Mouse (Mus musculus) liver, postnatal 0 days (tissue): ENCODE data around the gene Spata46. TPM values are rescaled to one million over a fixed set of nuclear protein-coding genes. Genes with fewer than 3 reads are reported as not detected.

Source experiments
- ATAC-seq: fragments of 200-750 bp; cut with Nextera tagmentation; 2 replicates; pipeline ENCODE4 v1.8.0; 2017; ENCODE audit warnings: mild to moderate bottlenecking, moderate library complexity
- DNase-seq: peaks from one replicate; pipeline ENCODE4 v3.0.0-alpha.2; 2016
- H3K27ac ChIP-seq: fragments of 300-500 bp; sonication (generic); 2 replicates; pipeline ENCODE4 v1.5.1; 2014; ENCODE audit warnings: antibody characterized with exemption, moderate library complexity, mild to moderate bottlenecking, low read depth
- H3K27me3 ChIP-seq: fragments of 300-500 bp; sonication (generic); 2 replicates; pipeline ENCODE4 v1.6.1; 2014; ENCODE audit warnings: low read length, control low read depth, mixed read lengths; ENCODE audit not compliant: insufficient read depth
- H3K36me3 ChIP-seq: fragments of 300-500 bp; sonication (generic); replicated peaks from 2 replicates; pipeline ENCODE4 v1.6.1; 2014; ENCODE audit warnings: mild to moderate bottlenecking, control low read depth, low read length, moderate library complexity, mixed read lengths; ENCODE audit not compliant: insufficient read depth
- H3K4me1 ChIP-seq: fragments of 300-500 bp; sonication (generic); 2 replicates; pipeline ENCODE4 v1.6.1; 2014; ENCODE audit warnings: antibody characterized with exemption, mild to moderate bottlenecking, control low read depth; ENCODE audit not compliant: insufficient read depth
- H3K4me2 ChIP-seq: fragments of 300-500 bp; sonication (generic); 2 replicates; pipeline ENCODE4 v1.6.1; 2014; ENCODE audit warnings: low read depth, mild to moderate bottlenecking, low read length, moderate library complexity, mixed read lengths
- H3K4me3 ChIP-seq: fragments of 300-500 bp; sonication (generic); 2 replicates; pipeline ENCODE4 v1.5.1; 2014; ENCODE audit warnings: low read depth, low read length
- H3K9ac ChIP-seq: fragments of 300-500 bp; sonication (generic); replicated peaks from 2 replicates; pipeline ENCODE4 v1.6.1; 2014; ENCODE audit warnings: mild to moderate bottlenecking, moderate library complexity
- H3K9me3 ChIP-seq: fragments of 300-500 bp; sonication (generic); 2 replicates; pipeline ENCODE4 v1.6.1; 2016; ENCODE audit warnings: mild to moderate bottlenecking, control low read depth, low read length, mixed read lengths
- CTCF ChIP-seq: sonication (generic); IDR thresholded peaks from 2 replicates; pipeline ENCODE4 v1.5.1; 2016; ENCODE audit warnings: antibody characterized with exemption, low read depth
- EP300 ChIP-seq: IDR thresholded peaks from 2 replicates; pipeline ENCODE4 v1.6.1; 2016; ENCODE audit warnings: antibody characterized with exemption, low read depth, mild to moderate bottlenecking
- WGBS: fragments of 180-500 bp; shearing (Covaris S2); extraction: QIAGEN DNeasy Blood & Tissue Kit; methylation state at CpG from one replicate; pipeline ENCODE4 v1.1.7; 2014; ENCODE audit not compliant: insufficient replicate concordance; 5-methylcytosine and 5-hydroxymethylcytosine counted together
- polyA plus RNA-seq: library from polyadenylated mRNA; unstranded; fragments of >200 nt; fragmentation: Nextera tagmentation; extraction: Ambion mirVana; gene quantifications from 2 replicates; pipeline ENCODE4 v1.2.1, GENCODE M21; 2015

Gene Spata46
- polyA plus RNA-seq, 1 experiment from 2014 or later, result 0.48 TPM

DNA sequence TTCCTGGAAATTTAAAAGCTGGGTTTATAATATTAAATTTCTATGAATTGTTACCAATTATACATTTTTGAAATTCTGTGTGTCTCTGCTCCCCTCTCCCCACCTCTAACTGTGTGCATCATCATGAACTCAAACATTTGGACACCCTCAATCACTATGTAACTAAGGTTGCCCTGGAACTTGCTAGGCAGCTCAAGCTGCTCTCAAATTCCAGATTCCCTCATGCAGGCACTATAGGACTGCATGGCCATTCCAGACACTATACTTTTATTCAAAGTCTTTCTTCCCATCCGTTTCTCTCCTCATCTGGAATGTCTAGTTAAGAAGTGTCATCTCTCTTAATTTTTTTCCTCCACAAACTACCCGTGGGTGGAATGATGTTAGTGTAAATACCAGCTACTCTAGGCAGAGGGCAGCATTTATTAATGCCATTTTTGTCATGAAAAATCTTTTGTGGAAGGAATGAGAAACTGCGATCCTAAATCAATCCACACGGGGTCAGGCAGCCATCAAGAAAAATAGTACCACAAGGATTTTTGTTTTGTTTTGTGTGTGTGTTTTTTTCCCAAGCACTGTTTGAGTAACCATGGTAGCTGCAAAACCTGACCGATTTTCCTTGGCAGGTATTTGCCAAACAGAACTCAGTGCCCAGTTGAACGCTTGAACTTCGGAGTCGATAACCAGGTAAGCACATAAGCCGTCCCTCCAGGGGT lies 16.2 kb upstream of the Spata46 start:
- DNase-seq, result peak; percentile 36
- Histone ChIP-seq H3K4me1 (no peaks in the 10 kb centered on the region), H3K4me2 (no peak overlapping the region), H3K27me3 (no peaks in the 10 kb centered on the region), H3K9me3 (no peaks in the 10 kb centered on the region; the same call in 1 of the 2 replicates), H3K27ac (no peak overlapping the region), H3K36me3 (no peaks in the 10 kb centered on the region), H3K9ac (no peak overlapping the region), H3K4me3 (no peak overlapping the region)
- 37% methylated on average over 9 of the region's 9 CpGs for WGBS
- peak; percentile 94 for ATAC-seq
- TF ChIP-seq CTCF, result peak; percentile 76
- TF ChIP-seq EP300, result no peak; the same call in 1 of the 2 replicates

DNA sequence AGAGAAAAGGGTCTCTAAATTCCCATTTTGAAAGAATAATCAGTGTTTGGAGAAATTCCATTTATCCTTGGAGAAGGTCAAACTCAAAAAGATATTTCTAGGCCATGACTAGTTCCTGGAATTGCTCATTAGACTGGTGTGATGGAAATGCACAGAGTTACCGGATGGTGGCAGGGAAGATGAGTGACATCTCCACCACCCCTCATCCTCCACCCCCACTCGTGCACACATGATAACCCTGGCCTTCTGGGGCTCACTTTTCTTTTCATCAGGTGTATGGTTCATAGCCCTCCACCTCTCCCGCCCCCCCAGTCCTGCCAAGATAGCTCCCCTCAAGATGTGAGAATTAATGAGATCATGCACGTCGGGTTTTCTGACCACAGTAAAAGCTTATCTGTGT lies 15.3 kb upstream of the Spata46 start:
- Histone ChIP-seq H3K4me3 (no peak overlapping the region), H3K9me3 (no peaks in the 10 kb centered on the region; the same call in 1 of the 2 replicates), H3K36me3 (no peaks in the 10 kb centered on the region), H3K27ac (no peak overlapping the region), H3K27me3 (no peaks in the 10 kb centered on the region), H3K4me2 (no peak overlapping the region), H3K4me1 (no peaks in the 10 kb centered on the region), H3K9ac (no peak overlapping the region)
- DNase-seq (no peak), ATAC-seq (no peak)
- WGBS, result 70% methylated on average over 5 of the region's 5 CpGs
- TF ChIP-seq EP300 (no peak), CTCF (no peak)

DNA sequence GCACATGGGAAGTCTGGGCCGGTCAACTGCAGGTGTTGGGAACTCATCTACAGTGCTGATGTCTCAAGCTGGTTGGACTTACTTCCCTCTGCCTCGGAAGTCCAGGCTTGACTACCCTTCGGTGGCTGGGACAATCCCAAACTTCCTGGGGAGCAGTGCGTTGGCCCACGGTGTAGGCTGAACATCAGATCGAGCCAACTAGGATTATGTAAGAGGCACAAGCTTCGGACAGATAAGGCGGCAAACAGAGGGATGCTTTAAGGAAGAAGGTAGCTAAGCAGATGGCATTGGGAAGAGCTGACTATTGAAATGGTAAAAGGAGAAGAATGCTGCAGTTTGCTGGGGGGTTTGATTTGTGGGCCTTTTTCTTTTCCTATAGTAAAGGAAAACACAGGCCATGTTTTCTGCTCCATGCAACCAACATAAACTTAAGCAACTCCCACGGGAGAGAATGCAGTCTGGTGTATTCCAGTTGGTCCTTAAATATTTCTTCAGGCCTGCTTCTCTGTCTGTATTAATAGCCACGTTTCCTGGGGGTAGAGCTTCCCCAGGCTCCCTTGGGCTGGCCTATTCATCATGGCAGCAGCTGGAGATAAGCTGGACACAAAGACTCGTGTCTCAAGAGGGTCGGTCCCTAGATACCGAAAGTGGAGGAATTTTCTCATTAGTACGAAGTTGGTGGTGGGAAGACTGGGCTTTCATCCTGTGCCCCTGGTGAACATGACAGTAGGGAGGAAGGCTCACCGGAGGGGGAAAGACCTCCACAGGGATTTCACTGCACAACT lies 13.6 kb upstream of the Spata46 start:
- no peaks in the 10 kb centered on the region for H3K27me3 ChIP-seq
- WGBS, result 74% methylated on average over 15 of the region's 15 CpGs
- DNase-seq (no peak), ATAC-seq (no peak)
- no peak overlapping the region for H3K9ac ChIP-seq
- TF ChIP-seq EP300, result no peak
- no peak for TF ChIP-seq CTCF
- H3K27ac ChIP-seq, result no peak overlapping the region
- H3K4me3 ChIP-seq, result no peak overlapping the region
- no peaks in the 10 kb centered on the region; the same call in 1 of the 2 replicates for H3K9me3 ChIP-seq
- no peaks in the 10 kb centered on the region for H3K36me3 ChIP-seq
- H3K4me2 ChIP-seq, result no peak overlapping the region
- no peaks in the 10 kb centered on the region for H3K4me1 ChIP-seq

DNA sequence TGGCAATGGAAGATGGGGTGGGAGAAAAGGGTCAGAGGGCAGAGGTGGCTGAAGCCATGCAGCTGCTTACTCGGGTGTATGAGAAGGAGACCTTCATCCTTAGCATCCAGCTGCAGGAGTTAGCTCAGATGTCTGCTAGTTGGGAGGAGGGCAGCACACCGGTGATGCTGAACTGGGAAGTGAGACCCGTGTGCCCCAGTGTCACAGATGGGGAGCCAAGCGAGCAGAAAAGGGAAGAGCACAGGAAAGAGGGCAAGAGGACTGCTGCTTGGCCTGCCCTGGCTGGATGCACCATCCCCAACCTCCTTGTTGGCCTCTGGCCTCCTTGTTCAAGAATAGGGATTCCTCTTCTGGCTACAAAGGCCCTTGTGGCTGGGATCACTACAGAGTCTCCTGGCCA lies 9.1 kb upstream of the Spata46 start:
- Histone ChIP-seq H3K36me3 (0 out of 2 replicates have a peak, but pooled peaks cover 3% of the 10 kb centered on the region), H3K4me3 (no peak overlapping the region), H3K9me3 (no peaks in the 10 kb centered on the region), H3K9ac (no peak overlapping the region), H3K27me3 (no peaks in the 10 kb centered on the region), H3K4me2 (no peak overlapping the region), H3K4me1 (no peaks in the 10 kb centered on the region), H3K27ac (no peak overlapping the region)
- no peak for TF ChIP-seq EP300
- no peak for TF ChIP-seq CTCF
- no peak for ATAC-seq
- 45% methylated on average over 4 of the region's 4 CpGs for WGBS
- no peak for DNase-seq

DNA sequence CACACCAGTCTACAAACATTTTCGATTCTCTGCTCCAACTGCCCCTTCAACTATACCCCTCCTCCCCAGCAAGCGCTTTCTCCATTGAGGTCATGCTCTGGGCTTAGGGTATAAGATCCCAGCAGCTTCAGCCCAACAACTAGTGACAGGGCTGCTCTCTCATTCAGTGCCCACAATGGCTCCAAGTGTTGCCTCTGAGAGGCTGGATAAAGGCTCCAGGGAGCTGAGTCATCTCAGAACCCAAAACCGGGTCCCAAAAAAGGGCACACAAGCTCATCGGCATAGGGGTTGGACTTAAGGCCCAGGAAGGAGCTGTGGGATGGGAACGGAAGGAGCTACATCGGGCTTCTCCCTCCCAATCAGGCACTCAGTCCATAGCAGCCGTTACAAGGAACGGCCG lies 6.9 kb upstream of the Spata46 start:
- no peaks in the 10 kb centered on the region for H3K9me3 ChIP-seq
- ATAC-seq (no peak), DNase-seq (no peak)
- H3K27ac ChIP-seq, result no peak overlapping the region
- no peaks in the 10 kb centered on the region for H3K27me3 ChIP-seq
- no peaks in the 10 kb centered on the region for H3K4me1 ChIP-seq
- no peak overlapping the region for H3K4me2 ChIP-seq
- 91% methylated on average over 9 of the region's 9 CpGs for WGBS
- no peak for TF ChIP-seq EP300
- no peak for TF ChIP-seq CTCF
- H3K4me3 ChIP-seq, result no peak overlapping the region
- no peak overlapping the region for H3K9ac ChIP-seq
- 0 out of 2 replicates have a peak, but pooled peaks cover 3% of the 10 kb centered on the region for H3K36me3 ChIP-seq

GRCm38 (mm10) chr1:170302456-170302855 lies 6.1 kb upstream of the Spata46 start:
- no peak overlapping the region for H3K27ac ChIP-seq
- no peaks in the 10 kb centered on the region for H3K9me3 ChIP-seq
- no peak overlapping the region for H3K4me3 ChIP-seq
- H3K4me1 ChIP-seq, result no peaks in the 10 kb centered on the region
- H3K36me3 ChIP-seq, result 0 out of 2 replicates have a peak, but pooled peaks cover 3% of the 10 kb centered on the region
- 80% methylated on average over 6 of the region's 6 CpGs for WGBS
- no peak overlapping the region for H3K9ac ChIP-seq
- no peak for ATAC-seq
- TF ChIP-seq EP300 (no peak), CTCF (no peak)
- no peak overlapping the region for H3K4me2 ChIP-seq
- no peaks in the 10 kb centered on the region for H3K27me3 ChIP-seq
- no peak for DNase-seq
